Mouse (Mus musculus) CH12.LX (cell line): Measurements from ENCODE around the gene St8sia1. TPM values are rescaled to one million over a fixed set of nuclear protein-coding genes. Genes with fewer than 3 reads are reported as not detected.

Source experiments
- DNase-seq: peaks from one replicate; pipeline ENCODE4 v3.0.0-alpha.2; 2013; ENCODE audit errors: extremely low read depth
- H3K27ac ChIP-seq: 2 replicates; pipeline ENCODE4 v1.5.1; 2012; ENCODE audit warnings: low read depth, mild to moderate bottlenecking, control low read depth, moderate library complexity; ENCODE audit not compliant: insufficient read depth
- H3K27me3 ChIP-seq: replicated peaks from 2 replicates; pipeline ENCODE3; 2012; ENCODE audit warnings: inconsistent platforms
- H3K36me3 ChIP-seq, 2 experiments: replicated peaks in 1 of 2; 2 replicates each; pipeline versions ENCODE3 to v1.6.1; 2012; ENCODE audit warnings: inconsistent platforms in 1 of 2, low read length in 1 of 2, mild to moderate bottlenecking in 1 of 2, mixed read lengths in 1 of 2, moderate library complexity in 1 of 2; ENCODE audit not compliant: control insufficient read depth in 1 of 2, insufficient read depth in 1 of 2
- H3K4me1 ChIP-seq, 2 experiments: 2 replicates each; pipeline ENCODE4 v1.6.1; 2012; ENCODE audit warnings: inconsistent platforms in 1 of 2, moderate library complexity in 1 of 2; ENCODE audit not compliant: insufficient read depth in 2 of 2, control insufficient read depth in 1 of 2
- H3K4me2 ChIP-seq: 2 replicates; pipeline ENCODE4 v1.6.1; 2012; ENCODE audit warnings: low read depth, mild to moderate bottlenecking, control low read depth; ENCODE audit not compliant: poor library complexity, insufficient read depth, severe bottlenecking
- H3K4me3 ChIP-seq, 3 experiments: fragments of 150-350 bp in 1 of 3; sonication (generic) in 1 of 3; replicated peaks in 1 of 3; 2 replicates each; pipeline versions ENCODE3 to v1.5.1; 2011 to 2012; ENCODE audit warnings: low read depth in 2 of 3, low read length in 2 of 3, mild to moderate bottlenecking in 2 of 3, moderate library complexity in 2 of 3, control low read depth in 1 of 3, improper control_type of control experiment in 1 of 3, inconsistent platforms in 1 of 3, mixed read lengths in 1 of 3; ENCODE audit not compliant: poor library complexity in 1 of 3
- H3K79me2 ChIP-seq: replicated peaks from 2 replicates; pipeline ENCODE4 v1.6.1; 2012; ENCODE audit warnings: mild to moderate bottlenecking, moderate library complexity; ENCODE audit not compliant: control insufficient read depth, poor library complexity, insufficient read depth, severe bottlenecking; ENCODE audit errors: extremely low read depth
- H3K9ac ChIP-seq: 2 replicates; pipeline ENCODE4 v1.6.1; 2012; ENCODE audit warnings: low read depth, mild to moderate bottlenecking, control low read depth, moderate library complexity; ENCODE audit not compliant: insufficient read depth
- H3K9me3 ChIP-seq: replicated peaks from 2 replicates; pipeline ENCODE3; 2012; ENCODE audit warnings: low read length, inconsistent platforms, mixed read lengths
- CHD2 ChIP-seq: IDR thresholded peaks from 2 replicates; pipeline ENCODE4 v1.6.1; 2011; ENCODE audit warnings: low read length, improper control_type of control experiment
- ELF1 ChIP-seq: IDR thresholded peaks from 2 replicates; pipeline ENCODE4 v1.6.1; 2014; ENCODE audit warnings: low read depth, mild to moderate bottlenecking, inconsistent platforms, low read length, improper control_type of control experiment
- EP300 ChIP-seq: IDR thresholded peaks from 2 replicates; pipeline ENCODE4 v1.6.1; 2011; ENCODE audit warnings: low read length, improper control_type of control experiment
- ETS1 ChIP-seq: conservative IDR thresholded peaks from 2 replicates; pipeline ENCODE4 v1.6.1; 2012; ENCODE audit warnings: low read depth, mild to moderate bottlenecking, inconsistent platforms, low read length, improper control_type of control experiment, moderate library complexity
- GABPA ChIP-seq: IDR thresholded peaks from 2 replicates; pipeline ENCODE4 v1.6.1; 2012; ENCODE audit warnings: low read depth, low read length, improper control_type of control experiment, inconsistent platforms; ENCODE audit not compliant: insufficient replicate concordance
- HCFC1 ChIP-seq: IDR thresholded peaks from 2 replicates; pipeline ENCODE4 v1.6.1; 2012; ENCODE audit warnings: low read depth, mild to moderate bottlenecking, inconsistent platforms, low read length, improper control_type of control experiment
- IRF4 ChIP-seq: IDR thresholded peaks from 2 replicates; pipeline ENCODE4 v1.6.1; 2014; ENCODE audit warnings: low read depth, mild to moderate bottlenecking, inconsistent platforms, low read length, improper control_type of control experiment
- JUN ChIP-seq: IDR thresholded peaks from 2 replicates; pipeline ENCODE4 v1.6.1; 2011; ENCODE audit warnings: low read depth, mild to moderate bottlenecking, low read length, improper control_type of control experiment, moderate library complexity; ENCODE audit not compliant: insufficient read depth
- JUND ChIP-seq: conservative IDR thresholded peaks from 2 replicates; pipeline ENCODE4 v1.6.1; 2011; ENCODE audit warnings: low read depth, low read length, improper control_type of control experiment
- KAT2A ChIP-seq: IDR thresholded peaks from 2 replicates; pipeline ENCODE4 v1.6.1; 2012; ENCODE audit warnings: low read length, improper control_type of control experiment, inconsistent platforms; ENCODE audit not compliant: insufficient replicate concordance
- MAFK ChIP-seq: IDR thresholded peaks from 2 replicates; pipeline ENCODE4 v1.6.1; 2011; ENCODE audit warnings: low read length, improper control_type of control experiment; ENCODE audit not compliant: insufficient replicate concordance
- MAX ChIP-seq: IDR thresholded peaks from 2 replicates; pipeline ENCODE4 v1.6.1; 2011; ENCODE audit warnings: low read length, improper control_type of control experiment
- MAZ ChIP-seq: IDR thresholded peaks from 2 replicates; pipeline ENCODE4 v1.6.1; 2012; ENCODE audit warnings: low read depth, mild to moderate bottlenecking, inconsistent platforms, low read length, improper control_type of control experiment, moderate library complexity
- MEF2A ChIP-seq: IDR thresholded peaks from 2 replicates; pipeline ENCODE4 v1.6.1; 2014; ENCODE audit warnings: low read depth, mild to moderate bottlenecking, inconsistent platforms, low read length, improper control_type of control experiment, borderline replicate concordance
- MYC ChIP-seq: IDR thresholded peaks from 2 replicates; pipeline ENCODE4 v1.6.1; 2011; ENCODE audit warnings: low read depth, mild to moderate bottlenecking, improper control_type of control experiment, low read length
- NELFE ChIP-seq: IDR thresholded peaks from 2 replicates; pipeline ENCODE4 v1.6.1; 2011; ENCODE audit warnings: low read depth, low read length, improper control_type of control experiment
- POLR2A ChIP-seq: IDR thresholded peaks from 2 replicates; pipeline ENCODE4 v1.6.1; 2011; ENCODE audit warnings: low read depth, mild to moderate bottlenecking, improper control_type of control experiment, low read length
- SMC3 ChIP-seq: IDR thresholded peaks from 2 replicates; pipeline ENCODE4 v1.6.1; 2011; ENCODE audit warnings: low read depth, low read length, improper control_type of control experiment
- UBTF ChIP-seq: IDR thresholded peaks from 2 replicates; pipeline ENCODE4 v1.6.1; 2012; ENCODE audit warnings: low read depth, mild to moderate bottlenecking, inconsistent platforms, low read length, improper control_type of control experiment, moderate library complexity
- USF2 ChIP-seq: conservative IDR thresholded peaks from 2 replicates; pipeline ENCODE4 v1.6.1; 2011; ENCODE audit warnings: low read depth, low read length, improper control_type of control experiment
- dilution Hi-C: fragments of 300-500 bp; cut with MboI; formaldehyde crosslinking; loops from 2 replicates; pipeline ENCODE4 v1.14.3; 2020; ENCODE audit warnings: low sequenced_read_pairs; ENCODE audit not compliant: extremely low pct_unique_long_range_greater_than_20kb, extremely low pct_ligation_motif_present
- in situ Hi-C: fragments of 300-500 bp; cut with MboI; formaldehyde crosslinking; loops from 3 replicates; pipeline ENCODE4 v1.14.3; 2019; ENCODE audit warnings: low sequenced_read_pairs, low pct_ligation_motif_present, low pct_unique_long_range_greater_than_20kb, mixed read lengths
- polyA plus RNA-seq: library from polyadenylated mRNA; unstranded; fragments of >175 nt; gene quantifications from 2 replicates; pipeline ENCODE4 v1.2.1, GENCODE M21; 2012; ENCODE audit warnings: low read depth; ENCODE audit not compliant: insufficient read length
- total RNA-seq, 2 experiments: library from RNA; depleted of rRNA; stranded (reverse); fragments of 300-350 nt in 1 of 2; fragments of >200 nt in 1 of 2; gene quantifications; 2 replicates each; pipeline ENCODE4 v1.2.3; 2012 to 2014

St8sia1 gene
- total and polyA plus RNA-seq, 3 experiments, result 0.13 to 0.51 (median 0.20) TPM

- Histone ChIP-seq H3K4me1 (peaks cover 9 to 17% of the 10 kb centered on the region in 2 experiments), H3K27ac (no peak overlapping the region), H3K9me3 (no peaks in the 10 kb centered on the region), H3K9ac (no peak overlapping the region), H3K4me3 (no peak overlapping the region), H3K27me3 (no peaks in the 10 kb centered on the region), H3K79me2 (no peaks in the 10 kb centered on the region), H3K36me3 (no peaks in the 10 kb centered on the region), H3K4me2 (no peak overlapping the region)
- in situ Hi-C loops (no loop called here), dilution Hi-C loops (no loop called here)
- no peak for TF ChIP-seq ELF1
- no peak for DNase-seq
These were observed 120.2 kb downstream of the St8sia1 start for GRCm38 (mm10) chr6:142844061-142844460.

GRCm38 (mm10) chr6:142838501-142838900, 125.8 kb downstream of the St8sia1 start:
- no peak overlapping the region for H3K27ac ChIP-seq
- H3K36me3 ChIP-seq, result no peaks in the 10 kb centered on the region
- H3K4me3 ChIP-seq, result no peak overlapping the region
- peaks cover 6 to 23% of the 10 kb centered on the region in 2 experiments for H3K4me1 ChIP-seq
- no peaks in the 10 kb centered on the region for H3K9me3 ChIP-seq
- H3K27me3 ChIP-seq, result no peaks in the 10 kb centered on the region
- no peaks in the 10 kb centered on the region for H3K79me2 ChIP-seq
- H3K4me2 ChIP-seq, result no peak overlapping the region
- in situ Hi-C loops (no loop called here), dilution Hi-C loops (no loop called here)
- no peak overlapping the region for H3K9ac ChIP-seq
- DNase-seq, result no peak
- TF ChIP-seq JUND (no peak), EP300 (no peak), JUN (no peak), MAX (no peak), POLR2A (no peak), ETS1 (no peak), MAZ (no peak), USF2 (no peak), NELFE (no peak), IRF4 (no peak), UBTF (no peak), MEF2A (no peak), MYC (no peak), CHD2 (no peak)

GRCm38 (mm10) chr6:142837326-142837725, 126.9 kb downstream of the St8sia1 start:
- no peaks in the 10 kb centered on the region for H3K27me3 ChIP-seq
- no peak for DNase-seq
- no peaks in the 10 kb centered on the region for H3K9me3 ChIP-seq
- H3K27ac ChIP-seq, result no peak overlapping the region
- TF ChIP-seq GABPA, result no peak
- no peak for TF ChIP-seq MYC
- TF ChIP-seq HCFC1, result no peak
- no peak for TF ChIP-seq MAZ
- TF ChIP-seq MEF2A, result no peak
- no peak for TF ChIP-seq ETS1
- TF ChIP-seq SMC3, result no peak
- no peak for TF ChIP-seq MAFK
- TF ChIP-seq JUND, result no peak
- no peak for TF ChIP-seq KAT2A
- no peaks in the 10 kb centered on the region for H3K36me3 ChIP-seq
- in situ Hi-C loops (no loop called here), dilution Hi-C loops (no loop called here)
- no peak overlapping the region for H3K4me3 ChIP-seq
- H3K4me2 ChIP-seq, result no peak overlapping the region
- H3K9ac ChIP-seq, result no peak overlapping the region
- H3K4me1 ChIP-seq, result peaks cover 8 to 32% of the 10 kb centered on the region in 2 experiments
- no peaks in the 10 kb centered on the region for H3K79me2 ChIP-seq
